ENCODE assay signal across 18 mouse cellular contexts in genomic region chr19:36150241-36151007, GRCm38 (mm10). TPM values are rescaled to one million over a fixed set of nuclear protein-coding genes. Genes with fewer than 3 reads are reported as not detected.
DNase-seq lines count a peak whose midpoint lies in the region; ATAC-seq and TF ChIP-seq lines count a peak whose summit lies in the region.
"Had no signal": no experiment of that assay in that cellular context is flagged by ENCODE, and none has a peak within 500 bp of the region (broad histone marks: within the 10 kb centered on the region; RNA-seq: fewer than 3 reads in every experiment).

No protein-coding gene starts in this region.

- H3K4me1 ChIP-seq in forebrain, embryonic 13.5 days, result no peaks in the 10 kb centered on the region
- H3K4me1 ChIP-seq in forebrain, embryonic 11.5 days (replicated peaks; ENCODE audit: control insufficient read depth, insufficient read depth, low read length), result no peaks in the 10 kb centered on the region
- H3K4me1 ChIP-seq in lung, embryonic 14.5 days (ENCODE audit: insufficient read depth), result peaks cover 6% of the 10 kb centered on the region; the same call in 1 of the 2 replicates
- no peaks in the 10 kb centered on the region for H3K4me1 ChIP-seq in intestine, embryonic 16.5 days (ENCODE audit: control insufficient read depth, insufficient read depth, low read length)

- H3K4me3 ChIP-seq in forebrain, embryonic 13.5 days, result no peak overlapping the region
- H3K4me3 ChIP-seq in forebrain, embryonic 11.5 days (ENCODE audit: low read depth, low read length), result no peak overlapping the region
- no peak overlapping the region for H3K4me3 ChIP-seq in lung, embryonic 14.5 days (ENCODE audit: low read depth, low read length)
- no peak overlapping the region for H3K4me3 ChIP-seq in intestine, embryonic 16.5 days (ENCODE audit: low read length)
- H3K4me3 ChIP-seq: gastrocnemius, adult 2 months; myocyte had no signal

- intact Hi-C loops in gastrocnemius, postnatal 36 days (cut with DNase I), result no loop called here

- H3K4me2 ChIP-seq in forebrain, embryonic 13.5 days, result no peak overlapping the region
- H3K4me2 ChIP-seq in forebrain, embryonic 11.5 days (ENCODE audit: low read depth, low read length, severe bottlenecking), result no peak overlapping the region
- H3K4me2 ChIP-seq in lung, embryonic 14.5 days, result no peak overlapping the region
- H3K4me2 ChIP-seq in intestine, embryonic 16.5 days (ENCODE audit: low read depth, low read length), result no peak overlapping the region
- H3K4me2 ChIP-seq: heart, embryonic 11.5 days; liver, embryonic 11.5 days had no signal

- H3K9ac ChIP-seq in forebrain, embryonic 13.5 days, result no peak overlapping the region
- no peak overlapping the region for H3K9ac ChIP-seq in forebrain, embryonic 11.5 days (ENCODE audit: low read length)
- H3K9ac ChIP-seq in lung, embryonic 14.5 days, result no peak overlapping the region
- H3K9ac ChIP-seq in intestine, embryonic 16.5 days (ENCODE audit: low read depth, low read length), result no peak overlapping the region

- no peak for DNase-seq in forebrain, embryonic 11.5 days (ENCODE audit: low spot score)
- peak; percentile 36 for DNase-seq in lung, embryonic 14.5 days
- DNase-seq in lung, postnatal 25 days (ENCODE audit: low spot score), result no peak
- DNase-seq in NIH3T3 (ENCODE audit: low read depth), result peak; percentile 51
- no peak for DNase-seq in ovary, postnatal 14 days (ENCODE audit: low spot score)
- DNase-seq in gastrocnemius, postnatal 36 days, result no peak
- DNase-seq: gastrocnemius, adult 2 months; kidney, postnatal 4 days; thymus, postnatal 25 days had no signal

- no peaks in the 10 kb centered on the region for H3K9me3 ChIP-seq in forebrain, embryonic 13.5 days (replicated peaks)
- H3K9me3 ChIP-seq in forebrain, embryonic 11.5 days (ENCODE audit: control insufficient read depth, low read length), result no peaks in the 10 kb centered on the region
- no peaks in the 10 kb centered on the region for H3K9me3 ChIP-seq in lung, embryonic 14.5 days (ENCODE audit: low read depth, low read length)
- no peaks in the 10 kb centered on the region for H3K9me3 ChIP-seq in intestine, embryonic 16.5 days (ENCODE audit: control insufficient read depth, low read length)
- H3K9me3 ChIP-seq: G1E had no signal

- H3K27me3 ChIP-seq in forebrain, embryonic 13.5 days, result no peaks in the 10 kb centered on the region
- H3K27me3 ChIP-seq in forebrain, embryonic 11.5 days (ENCODE audit: control insufficient read depth, insufficient read depth, low read length), result no peaks in the 10 kb centered on the region
- no peaks in the 10 kb centered on the region for H3K27me3 ChIP-seq in lung, embryonic 14.5 days (ENCODE audit: insufficient read depth, low read length)
- H3K27me3 ChIP-seq in intestine, embryonic 16.5 days (replicated peaks; ENCODE audit: control insufficient read depth, insufficient read depth, low read length), result no peaks in the 10 kb centered on the region

- H3K36me3 ChIP-seq in forebrain, embryonic 13.5 days (ENCODE audit: poor library complexity, severe bottlenecking), result no peaks in the 10 kb centered on the region
- no peaks in the 10 kb centered on the region for H3K36me3 ChIP-seq in forebrain, embryonic 11.5 days (ENCODE audit: control insufficient read depth, insufficient read depth, low read length)
- no peaks in the 10 kb centered on the region for H3K36me3 ChIP-seq in lung, embryonic 14.5 days (ENCODE audit: insufficient read depth)
- no peaks in the 10 kb centered on the region for H3K36me3 ChIP-seq in intestine, embryonic 16.5 days (ENCODE audit: control insufficient read depth, insufficient read depth, low read length)
- H3K36me3 ChIP-seq: G1E had no signal

- TF ChIP-seq CTCF in lung, embryonic 14.5 days (IDR thresholded peaks at IDR 0.05; ENCODE audit: low read depth), result no peak

- no peak overlapping the region for H3K27ac ChIP-seq in forebrain, embryonic 13.5 days
- H3K27ac ChIP-seq in forebrain, embryonic 11.5 days (ENCODE audit: low read depth, low read length), result no peak overlapping the region
- no peak overlapping the region for H3K27ac ChIP-seq in lung, embryonic 14.5 days (ENCODE audit: low read depth)
- H3K27ac ChIP-seq in intestine, embryonic 16.5 days (ENCODE audit: low read length), result no peak overlapping the region
- H3K27ac ChIP-seq: gastrocnemius, adult 2 months had no signal

- ATAC-seq in forebrain, embryonic 13.5 days, result peak; percentile 27; the same call in 1 of the 2 replicates
- no peak for ATAC-seq in forebrain, embryonic 11.5 days (replicated peaks; ENCODE audit: low FRiP score)
- ATAC-seq in lung, embryonic 14.5 days (ENCODE audit: insufficient read depth), result peak; percentile 41; the same call in 1 of the 2 replicates
- peak; percentile 31 for ATAC-seq in intestine, embryonic 16.5 days

- 81% methylated on average over 4 of the region's 4 CpGs for WGBS in forebrain, embryonic 13.5 days
- 83% methylated on average over 4 of the region's 4 CpGs for WGBS in forebrain, embryonic 11.5 days
- 32% methylated on average over 4 of the region's 4 CpGs for WGBS in lung, embryonic 14.5 days
- WGBS in intestine, embryonic 16.5 days, result 41% methylated on average over 4 of the region's 4 CpGs

RNA-seq across cellular contexts. Expression of gene Ankrd1, which starts 30.5 kb away (rescaled TPM):
- 0.15 TPM in 1 of 2 replicates, not detected in the other for polyA plus RNA-seq in forebrain, embryonic 13.5 days (2015; fragmentation: Nextera tagmentation; extraction: Ambion mirVana)
- polyA plus RNA-seq in forebrain, embryonic 11.5 days (2014; fragmentation: Nextera tagmentation; extraction: Ambion mirVana), result not detected in 2 replicates
- 0.29 and 2.5 TPM in 2 replicates for polyA plus RNA-seq in lung, embryonic 14.5 days (2014; fragmentation: Nextera tagmentation; extraction: Ambion mirVana)
- 0.09 and 0.22 TPM in 2 replicates for polyA plus RNA-seq in intestine, embryonic 16.5 days (2015; fragmentation: Nextera tagmentation; extraction: Ambion mirVana)
- total RNA-seq in gastrocnemius, postnatal 36 days (2021), result 10 to 100 TPM in 1 of 2 experiments, 1 to 10 TPM in 1; 9.5 to 11.4 TPM
- total RNA-seq: common myeloid progenitor, adult 5-6 weeks; hematopoietic stem cell, adult 5-6 weeks; megakaryocyte progenitor cell, adult 5-6 weeks had no signal
- polyA plus RNA-seq: G1E had no signal

Comparison
In these comparisons a context has a peak if more than half of its experiments do, and no peak if none do; other contexts are left out.
1. DNase-seq: peak in lung, embryonic 14.5 days (single experiment) and NIH3T3 (single experiment); none in forebrain, embryonic 11.5 days (single experiment), lung, postnatal 25 days (single experiment), ovary, postnatal 14 days (single experiment) and gastrocnemius, postnatal 36 days (0 of 2).